Mouse (Mus musculus) NIH3T3 (cell line): ENCODE data around the gene Dand5.

Experiments
- DNase-seq: peaks from one replicate; pipeline ENCODE4 v3.0.0-alpha.2; 2012; ENCODE audit warnings: low read depth

Dand5 gene

DNA sequence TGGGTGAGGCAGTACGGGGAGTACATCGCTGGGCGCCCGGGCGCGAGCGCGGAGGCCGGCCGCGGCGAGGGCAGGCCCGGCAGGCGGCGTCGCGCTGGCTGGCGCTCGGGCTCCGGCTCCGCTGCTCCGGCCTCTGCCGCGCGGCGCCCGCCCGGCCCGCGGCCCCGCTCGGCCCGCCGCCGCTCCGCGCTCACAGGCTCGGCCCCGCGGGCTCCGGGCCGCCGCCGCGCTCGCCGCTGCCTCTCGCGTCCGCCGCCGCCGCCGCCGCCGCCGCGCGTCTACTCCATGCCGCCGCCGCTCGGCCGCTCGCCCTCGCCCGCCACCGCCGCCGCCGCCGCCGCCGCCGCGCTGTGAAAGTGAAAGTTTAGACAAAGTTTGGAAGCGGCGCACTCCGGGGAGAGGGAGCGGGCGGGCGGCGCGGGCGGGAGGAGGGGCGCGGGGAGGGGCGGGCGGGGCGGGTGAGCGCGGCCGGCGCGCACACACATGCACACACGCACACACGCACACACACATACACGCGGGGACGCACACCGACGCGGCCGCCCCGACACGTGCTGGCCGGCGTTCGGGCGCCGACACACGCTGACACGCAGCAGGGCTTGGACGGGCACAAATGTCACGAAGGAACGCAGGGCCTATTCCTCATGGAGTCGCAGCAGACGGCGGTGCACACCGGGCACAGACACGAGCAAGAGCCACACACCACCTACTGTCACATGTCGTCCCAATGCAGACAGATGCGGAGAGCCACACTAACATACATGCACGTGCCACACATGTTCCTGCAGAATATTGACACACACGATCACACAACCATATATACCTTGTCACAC lies 22.4 kb downstream of the Dand5 start, which contains the start of gene Nfix:
Nfix (minus strand) TSS at position 346 of the 833 bp plus-strand sequence.
- peak; percentile 90 for DNase-seq

DNA sequence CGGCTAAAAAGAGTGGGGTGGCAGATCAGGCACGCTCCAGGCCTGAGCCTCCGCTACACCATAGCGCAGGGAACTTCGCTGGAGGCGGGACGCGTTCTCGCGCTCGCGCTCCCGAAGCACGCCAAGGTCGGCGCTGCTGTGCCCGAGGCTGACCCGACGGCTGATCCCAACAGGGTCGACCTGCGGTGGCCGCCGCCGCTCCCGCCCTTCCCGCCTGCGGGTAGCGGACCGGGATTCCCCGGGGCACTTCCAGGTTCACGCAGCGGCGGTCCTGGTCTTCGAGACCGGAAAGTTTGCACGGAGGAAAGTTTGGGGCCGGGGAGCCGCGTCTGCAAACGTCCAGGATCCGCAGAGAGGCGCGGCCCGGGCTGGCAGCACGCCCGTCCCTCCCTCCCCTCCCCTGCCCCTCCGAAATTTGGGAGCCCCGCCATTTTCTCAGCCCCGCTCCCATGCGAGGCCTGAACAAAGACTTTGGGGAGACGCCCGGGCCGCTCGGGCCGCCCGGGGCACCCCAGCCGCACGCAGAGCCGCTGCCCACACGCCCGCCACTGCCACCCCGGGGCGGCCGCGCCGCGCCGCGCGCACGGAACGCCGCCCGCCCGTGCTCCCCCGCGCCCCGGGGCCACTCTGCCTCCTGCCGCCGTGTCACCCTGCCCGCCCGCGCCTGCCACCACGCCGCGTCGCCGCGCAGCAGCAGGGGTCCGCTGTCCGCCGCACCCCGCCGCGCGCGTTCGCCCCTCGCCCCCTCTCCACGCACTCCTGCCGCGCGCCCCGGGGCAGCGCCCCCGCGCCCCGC lies 23.3 kb downstream of the Dand5 start:
- peak; percentile 92 for DNase-seq

DNA sequence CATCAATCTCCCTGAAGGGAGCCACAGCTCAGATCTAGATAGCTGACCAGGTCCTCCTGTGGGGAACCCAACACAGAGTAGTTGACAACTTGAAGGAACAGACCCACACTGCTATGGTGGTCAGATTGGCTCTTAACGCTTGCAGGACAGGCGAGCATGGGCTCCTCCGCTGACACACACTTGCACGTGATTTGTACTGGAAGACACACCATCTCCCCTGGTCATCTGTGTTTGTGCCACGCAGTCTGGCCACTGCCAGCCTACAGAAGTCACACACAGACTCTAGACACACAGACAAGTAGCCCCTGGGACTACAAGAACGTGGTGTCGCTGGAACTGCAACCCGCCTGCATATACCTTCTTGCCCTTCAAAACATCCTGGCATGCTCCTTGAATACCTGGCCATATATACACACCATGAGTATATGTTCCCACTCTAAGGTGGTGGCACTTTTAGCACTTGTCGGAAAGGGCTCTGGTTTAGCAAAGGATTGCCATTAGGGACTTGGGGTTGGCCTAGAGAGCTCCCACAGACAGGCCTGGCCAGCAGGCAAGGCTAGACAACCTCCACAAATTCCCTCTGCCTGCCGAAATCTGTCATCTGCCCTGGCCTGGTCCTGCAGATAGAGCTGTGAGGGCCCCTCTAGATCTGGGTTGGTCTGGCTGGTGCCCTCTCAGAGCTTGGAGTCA lies 24.0 kb downstream of the Dand5 start:
- DNase-seq = no peak

DNA sequence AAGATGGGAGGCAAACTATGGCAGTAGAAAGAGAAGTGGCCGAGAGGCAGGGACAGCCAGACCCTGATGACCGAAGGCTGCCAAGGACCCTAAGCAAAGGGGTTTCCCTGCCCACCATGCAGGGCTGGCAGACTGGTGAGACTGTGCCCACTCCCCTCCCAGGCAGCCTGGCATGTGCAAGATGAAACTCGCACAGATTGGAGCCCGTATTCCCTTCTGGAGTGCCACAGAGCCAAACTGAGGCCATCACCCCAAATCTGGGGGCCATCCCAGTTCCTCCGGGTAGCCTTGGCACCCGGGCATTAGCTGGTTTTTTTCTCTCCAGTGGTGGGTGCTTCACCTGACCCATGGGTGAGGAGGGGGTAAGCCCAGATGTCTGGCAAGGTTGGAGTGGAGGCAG lies 24.7 kb downstream of the Dand5 start:
- no peak for DNase-seq

DNA sequence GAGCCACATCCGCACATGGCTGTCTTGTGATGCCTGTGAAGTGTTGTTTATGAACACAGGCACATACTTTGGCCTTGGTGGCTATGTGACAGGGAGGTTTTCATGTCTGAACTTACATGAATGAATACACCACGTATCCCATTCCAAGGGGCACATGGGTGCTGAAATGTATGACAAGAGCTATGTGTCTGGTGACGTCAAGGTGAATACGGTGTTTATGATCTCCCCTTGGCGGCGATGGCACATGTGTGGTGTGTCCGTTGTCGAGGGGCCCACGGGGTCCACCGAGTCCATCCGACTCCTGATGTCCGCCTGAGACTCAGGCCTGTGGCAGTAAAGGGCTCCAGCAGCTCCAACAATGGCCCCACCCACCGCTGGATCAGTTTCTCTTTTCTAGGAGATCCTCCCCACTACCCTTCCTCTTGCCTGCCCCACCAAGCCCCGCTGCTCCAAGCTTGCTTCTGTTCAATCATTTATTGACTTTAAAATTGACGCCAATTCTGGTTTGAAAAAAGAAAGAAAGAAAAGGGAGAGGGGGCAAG lies 25.3 kb downstream of the Dand5 start:
- no peak for DNase-seq

DNA sequence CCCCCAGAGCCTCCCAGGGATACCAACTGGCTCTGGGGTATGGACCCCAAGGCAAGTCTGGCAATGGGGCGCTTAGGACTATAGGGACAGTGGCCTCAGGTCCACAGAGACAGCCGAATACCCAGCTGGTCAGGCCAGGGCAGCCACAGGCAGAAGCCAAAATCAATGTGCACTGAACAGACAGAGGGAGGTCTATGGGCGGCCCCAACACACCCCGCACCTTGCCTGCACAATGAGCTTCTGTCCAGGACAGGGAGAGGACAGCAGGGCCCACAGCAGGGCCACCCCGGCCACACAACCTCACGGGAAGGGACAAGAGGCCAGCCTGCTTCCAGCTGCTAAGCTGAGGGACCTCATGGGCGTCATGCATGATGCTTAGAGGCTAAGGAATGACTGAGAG lies 28.1 kb downstream of the Dand5 start:
- no peak for DNase-seq

DNA sequence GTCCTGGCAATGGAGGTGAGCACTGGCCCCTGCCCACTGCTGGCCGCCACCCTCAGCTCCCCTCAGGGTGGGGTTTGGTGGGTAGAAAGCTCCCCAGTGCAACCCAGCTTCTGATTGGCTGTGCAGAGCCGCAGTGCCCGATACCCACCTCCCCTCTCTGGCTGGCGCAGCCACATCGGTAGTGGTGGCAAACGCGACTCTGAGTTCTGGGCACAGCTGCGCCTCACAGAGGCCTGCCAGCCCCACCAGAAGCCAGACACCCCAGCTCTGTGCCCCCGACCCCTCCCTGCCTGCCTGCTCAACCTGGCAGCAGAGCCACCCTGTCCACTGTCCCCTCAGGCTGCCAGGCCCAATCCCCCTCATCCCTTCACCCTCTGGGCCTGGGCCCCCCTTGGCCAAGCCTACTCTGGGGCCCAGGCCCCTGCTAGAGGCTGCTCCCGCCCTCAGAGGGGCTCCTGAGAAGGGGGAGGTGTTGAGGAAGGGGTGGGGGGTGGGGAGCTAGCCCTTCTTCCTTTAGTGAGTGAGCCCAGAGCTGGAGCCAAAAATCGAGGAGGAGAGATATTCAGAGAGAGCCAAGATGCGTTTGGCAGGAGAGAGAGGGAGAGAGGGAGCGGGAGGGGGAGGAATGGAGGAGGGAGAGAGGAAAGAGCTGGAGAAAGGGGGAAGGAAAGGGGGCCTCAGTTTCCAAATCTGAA lies 28.7 kb downstream of the Dand5 start:
- peak; percentile 79 for DNase-seq

DNA sequence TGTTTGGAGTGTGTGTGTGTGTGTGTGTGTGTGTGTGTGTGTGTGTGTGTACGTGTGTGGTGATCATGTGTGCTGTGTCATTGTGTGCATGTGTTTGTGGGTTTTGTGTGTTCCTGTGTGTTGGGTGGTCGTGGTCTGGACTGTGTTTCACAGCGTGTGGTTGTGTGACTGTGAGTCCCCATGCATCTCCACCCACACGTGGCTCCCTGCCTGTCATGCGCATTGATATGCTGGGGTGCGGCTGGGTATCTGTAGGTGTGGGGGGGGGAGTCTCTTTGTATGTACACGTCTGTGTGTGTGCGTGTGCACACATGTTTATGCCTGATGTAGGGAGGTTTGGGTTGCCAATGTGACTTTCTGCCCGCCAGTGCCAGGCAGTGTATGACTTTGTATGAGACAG lies 29.5 kb downstream of the Dand5 start:
- no peak for DNase-seq

DNA sequence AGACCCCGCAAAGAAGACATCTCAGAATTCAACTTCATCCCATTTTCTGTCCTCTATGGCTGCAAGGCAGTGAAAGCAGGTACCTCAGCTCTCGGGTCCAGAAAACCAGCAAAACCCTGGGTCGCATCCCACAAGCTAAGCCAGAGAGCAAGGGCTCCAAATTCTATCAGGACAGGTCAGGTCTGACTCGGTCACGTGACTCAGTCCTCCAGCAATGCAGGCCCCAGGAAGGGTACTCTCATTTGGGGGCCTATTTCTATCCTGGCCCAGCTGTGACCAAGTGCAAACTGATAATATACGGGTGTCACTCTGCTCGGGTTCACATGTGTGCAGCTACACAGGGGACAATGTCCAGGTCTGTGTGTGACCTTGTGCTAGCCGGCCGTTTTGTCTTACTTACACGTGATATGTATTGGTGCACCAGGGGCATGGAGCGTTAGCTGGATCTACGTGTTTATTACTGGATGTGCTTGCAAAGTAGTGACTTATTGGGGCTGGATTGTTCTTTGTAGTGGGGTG lies 30.1 kb downstream of the Dand5 start:
- no peak for DNase-seq

DNA sequence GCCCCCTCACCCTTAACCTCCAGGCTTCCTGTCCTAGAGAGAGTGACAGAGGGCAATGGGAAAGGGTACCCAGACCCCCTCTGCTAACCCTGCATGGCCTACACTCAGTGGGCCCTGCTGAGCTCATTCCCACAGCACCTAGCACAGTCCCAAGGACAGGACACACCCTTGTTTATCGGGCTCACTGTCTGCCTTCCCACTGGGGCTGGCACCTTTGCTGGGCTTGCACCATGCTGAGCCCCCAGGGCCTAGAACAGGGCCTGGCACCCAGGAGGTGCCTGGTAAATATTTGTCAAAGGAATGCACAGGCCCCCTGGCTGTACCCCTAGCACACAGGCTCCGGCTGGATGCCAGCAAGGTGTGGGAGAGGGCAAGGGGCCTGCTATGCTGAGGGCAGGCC lies 32.1 kb downstream of the Dand5 start:
- no peak for DNase-seq

DNA sequence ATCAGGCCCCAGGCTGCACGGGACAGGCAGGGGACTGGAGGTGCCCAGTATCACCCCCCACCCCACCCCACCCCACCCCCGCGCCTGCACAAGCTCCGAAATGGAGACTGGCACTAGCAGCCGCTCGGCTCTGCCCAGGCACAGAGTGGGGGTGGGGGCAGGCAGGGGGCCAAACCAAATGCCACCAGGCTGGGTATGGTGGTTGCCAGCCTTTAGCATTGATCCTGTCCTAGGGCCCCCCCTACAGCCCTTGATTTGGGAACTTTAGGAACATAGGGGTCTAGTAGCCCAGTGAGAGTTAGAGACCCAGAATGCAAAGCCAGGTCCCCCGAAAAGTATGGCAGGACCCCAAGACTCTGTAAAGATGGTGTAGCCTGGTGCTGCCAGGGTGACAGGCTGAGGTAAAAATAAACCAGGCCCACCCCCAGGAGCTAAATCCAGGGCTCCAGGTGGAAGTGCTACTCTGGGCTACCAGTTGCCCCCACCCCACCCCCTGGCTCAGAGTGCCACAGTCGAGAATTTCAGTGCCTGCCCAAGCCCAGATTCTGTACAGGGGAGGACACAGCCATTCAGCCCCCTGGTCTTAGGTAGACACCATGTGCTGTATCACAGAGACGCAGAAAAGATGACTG lies 32.7 kb downstream of the Dand5 start:
- DNase-seq = no peak

DNA sequence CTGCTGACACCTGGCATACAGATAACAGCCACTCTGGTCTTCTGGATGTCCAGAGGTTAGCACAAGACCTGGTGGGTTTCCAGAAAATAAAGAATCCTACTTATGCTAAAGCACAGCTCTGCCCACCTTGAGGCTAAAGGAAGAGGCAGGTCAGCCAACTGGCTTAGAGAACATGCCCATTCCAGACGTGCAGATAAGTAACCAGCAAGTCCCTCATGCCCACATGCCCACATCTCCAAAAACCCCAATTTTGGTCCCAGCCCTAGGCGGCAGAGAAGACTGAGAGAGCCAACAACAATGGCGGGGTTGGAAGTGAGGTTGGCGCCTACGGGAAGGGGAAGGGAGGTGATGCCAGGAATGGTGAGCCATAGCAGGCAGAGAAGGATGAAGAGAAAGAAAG lies 33.3 kb downstream of the Dand5 start:
- no peak for DNase-seq

DNA sequence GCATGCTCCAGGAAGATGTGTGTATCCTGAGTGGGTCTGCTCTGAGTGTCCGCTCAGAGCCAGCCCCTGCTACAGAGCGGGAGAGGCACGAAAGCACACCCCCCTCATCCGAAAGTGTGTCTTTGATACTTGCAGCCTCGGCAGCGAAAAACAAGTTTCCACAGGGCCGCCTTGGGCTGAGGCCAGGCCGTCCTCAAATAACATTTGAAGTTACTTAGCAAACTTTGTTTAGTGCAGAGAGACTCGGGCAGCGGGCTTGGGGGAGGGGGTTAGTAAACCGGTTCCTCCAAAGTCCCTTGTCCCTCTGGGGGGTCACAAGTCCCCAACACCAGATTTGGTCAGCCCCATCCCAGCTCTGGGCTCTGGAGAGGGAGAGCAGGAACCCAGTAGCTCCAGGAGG lies 33.7 kb downstream of the Dand5 start:
- DNase-seq = peak; percentile 70

DNA sequence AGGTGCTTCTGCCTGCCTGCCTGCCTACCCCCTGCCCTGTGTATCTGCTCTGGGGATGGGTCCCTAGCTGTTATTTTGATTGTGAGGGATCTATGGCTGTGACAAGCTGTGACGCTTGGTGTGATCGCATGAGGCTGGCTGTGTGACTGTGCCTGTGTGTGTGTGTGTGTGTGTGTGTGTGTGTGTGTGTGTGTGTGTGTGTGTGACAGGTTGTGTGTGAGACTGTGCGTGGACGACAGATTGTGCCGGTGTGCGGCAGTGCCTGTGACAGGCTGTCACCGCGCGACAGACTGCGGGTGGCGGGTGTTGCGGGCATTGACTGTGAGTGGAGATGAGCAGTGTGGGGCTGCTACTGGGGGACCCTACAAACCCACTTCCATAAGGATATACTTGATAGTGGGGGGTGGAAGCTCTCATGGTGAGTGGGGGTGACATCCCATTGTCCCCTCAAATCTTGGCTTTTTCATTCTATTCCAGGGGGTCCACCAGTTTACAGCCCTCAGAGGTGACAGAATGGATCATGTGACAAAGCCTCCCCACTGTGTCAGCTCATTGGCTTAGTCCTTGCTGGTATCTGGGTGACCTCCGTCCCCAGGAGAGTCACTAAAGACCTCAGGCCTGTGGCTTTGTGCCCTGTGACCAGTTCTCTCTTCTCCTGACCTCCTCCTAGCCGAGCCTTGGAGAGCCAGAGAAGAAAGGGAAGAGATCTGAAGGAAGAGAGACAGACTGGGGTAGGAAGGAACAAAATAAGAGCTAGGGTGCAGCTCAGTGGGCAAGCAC lies 34.9 kb downstream of the Dand5 start:
- DNase-seq = no peak

DNA sequence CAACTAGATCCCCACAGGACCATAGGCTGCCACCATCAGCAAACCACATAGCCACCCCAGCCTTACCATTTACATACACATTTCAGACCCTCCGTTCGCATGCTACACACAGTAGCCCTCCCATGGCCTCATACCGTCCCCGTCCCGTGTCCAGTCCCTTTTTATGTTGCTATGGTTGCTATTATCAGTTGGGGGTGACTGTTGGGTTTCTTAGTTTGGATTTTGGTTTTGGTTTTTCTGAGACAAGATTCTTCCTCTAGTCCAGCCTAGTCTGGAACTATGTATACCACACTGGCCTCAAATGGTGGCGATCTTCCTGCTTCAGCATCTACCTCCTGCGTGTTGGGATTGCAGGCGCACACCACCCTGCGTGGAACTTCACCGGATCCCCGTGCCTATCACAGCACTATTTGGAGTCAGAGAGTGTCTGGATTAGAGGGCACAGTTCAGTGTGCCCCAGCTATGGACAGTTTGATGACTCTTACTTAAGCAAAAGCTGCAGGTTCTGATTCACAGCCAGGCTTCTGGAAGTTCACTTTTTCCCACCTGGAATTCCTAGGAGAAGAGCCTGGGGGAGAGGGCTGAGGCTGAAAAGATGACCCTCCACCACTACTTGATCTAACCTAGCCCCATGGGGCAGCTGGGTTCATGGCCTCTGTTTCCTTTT lies 35.7 kb downstream of the Dand5 start:
- no peak for DNase-seq

DNA sequence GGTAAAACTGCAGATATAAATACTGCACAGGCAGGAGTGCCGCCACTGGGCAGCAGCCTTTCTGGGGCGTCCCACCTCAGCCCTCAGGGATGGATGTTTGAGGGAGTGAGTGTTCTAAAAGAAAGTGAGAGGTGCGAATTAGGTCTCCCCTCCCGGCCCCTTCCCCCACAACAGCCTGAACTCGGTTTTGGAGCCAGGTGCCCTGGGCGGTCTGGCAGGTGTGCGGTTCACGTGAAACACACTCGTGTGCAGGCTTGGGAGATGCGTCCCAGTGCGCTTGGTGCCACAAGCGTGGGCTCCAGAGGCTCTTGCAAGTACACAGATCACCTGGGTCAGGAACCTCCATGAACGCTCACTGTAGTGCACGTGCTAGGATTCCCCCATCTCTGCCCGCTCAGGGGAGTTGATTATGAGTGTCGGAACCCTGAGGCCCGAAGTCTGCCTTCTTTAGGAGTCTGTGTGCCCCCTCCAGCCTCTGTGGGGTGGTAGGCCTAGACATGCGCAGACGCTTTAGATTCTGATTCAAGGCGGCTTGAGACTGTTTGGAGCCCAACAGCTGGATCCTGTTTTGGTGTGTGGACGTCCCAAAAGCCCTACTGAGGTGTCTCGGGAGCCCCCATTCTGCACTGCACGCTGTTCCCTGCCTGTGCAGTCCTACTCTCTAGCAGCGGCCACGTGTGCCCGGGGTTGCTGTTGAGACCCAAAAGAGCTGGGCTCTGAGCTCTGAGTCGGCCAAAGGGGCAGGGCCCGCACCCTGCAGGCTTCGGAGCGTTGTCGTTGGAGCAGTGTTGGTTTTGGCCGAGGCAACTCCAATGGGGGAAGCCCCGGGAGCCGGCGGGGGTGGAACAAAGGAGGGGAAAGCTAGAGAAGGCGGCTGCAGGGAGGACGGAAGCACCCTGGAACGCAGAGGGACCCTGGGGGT lies 36.6 kb downstream of the Dand5 start:
- peak; percentile 79 for DNase-seq

DNA sequence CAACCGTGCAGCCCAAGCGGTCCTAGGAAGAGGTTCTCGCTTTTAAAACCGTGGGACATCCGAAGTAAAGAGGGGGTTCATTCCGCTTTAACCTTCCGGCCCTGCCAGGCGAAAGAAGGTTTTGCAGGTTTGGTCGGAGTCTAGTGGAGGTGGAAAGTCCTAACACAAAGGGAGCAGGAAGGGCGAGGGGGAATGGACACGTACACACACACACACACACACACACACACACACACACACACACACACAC lies 37.2 kb downstream of the Dand5 start:
- DNase-seq = no peak

DNA sequence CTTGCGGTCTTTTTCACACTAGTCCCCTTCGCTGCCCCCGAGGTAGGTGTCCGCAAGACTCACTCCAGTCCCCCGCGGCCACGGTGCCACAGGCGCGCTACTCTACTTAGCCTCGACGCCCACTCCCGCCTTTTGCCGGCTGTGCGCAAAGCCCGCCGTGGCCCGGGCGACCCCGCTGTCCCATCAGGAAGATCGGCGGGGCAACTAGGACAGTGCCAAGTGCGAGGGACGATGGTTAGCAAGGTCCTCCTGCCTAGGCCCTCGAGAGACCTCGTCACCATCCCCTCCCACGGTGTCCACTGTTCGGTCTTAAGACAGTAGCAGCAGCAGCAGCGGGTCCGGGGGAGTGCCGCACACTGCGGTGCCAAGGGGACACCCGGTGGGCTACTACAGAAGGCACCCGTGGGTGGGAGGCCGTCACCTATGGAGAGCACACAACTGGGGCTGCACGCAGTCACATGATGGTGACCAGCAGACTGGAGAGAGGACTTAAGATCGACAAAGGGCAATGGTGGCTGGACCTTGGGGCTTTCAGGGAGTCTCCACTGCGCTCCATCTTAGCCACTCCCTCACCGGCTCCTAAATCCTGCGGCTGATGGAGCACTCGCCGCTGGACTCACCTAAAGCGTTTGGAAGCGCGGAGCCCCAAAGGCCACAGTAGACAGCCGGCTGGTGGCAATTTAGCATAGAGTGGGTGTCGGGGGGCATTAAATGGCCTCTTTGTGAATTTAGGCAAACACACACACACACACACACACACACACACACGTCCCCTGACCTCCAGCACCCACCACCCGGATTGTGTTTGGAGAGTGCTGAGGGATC lies 37.7 kb downstream of the Dand5 start:
- DNase-seq = no peak
